Mouse (Mus musculus): Measurements from ENCODE around the gene Chst5.

GRCm38 (mm10) chr8:111909621-111910450 lies at the start of gene Chst5:
- no peak for TF ChIP-seq POLR2A (IDR thresholded peaks at IDR 0.05; ENCODE audit: low read depth, low read length)
- no peak for TF ChIP-seq CTCF (conservative IDR thresholded peaks at IDR 0.05; ENCODE audit: insufficient read depth, insufficient read length, low read depth, low read length)

Data from kidney, adult 2 months (tissue).